Mouse (Mus musculus): ENCODE data around the gene Fmo3.

The Fmo3 gene

DNA sequence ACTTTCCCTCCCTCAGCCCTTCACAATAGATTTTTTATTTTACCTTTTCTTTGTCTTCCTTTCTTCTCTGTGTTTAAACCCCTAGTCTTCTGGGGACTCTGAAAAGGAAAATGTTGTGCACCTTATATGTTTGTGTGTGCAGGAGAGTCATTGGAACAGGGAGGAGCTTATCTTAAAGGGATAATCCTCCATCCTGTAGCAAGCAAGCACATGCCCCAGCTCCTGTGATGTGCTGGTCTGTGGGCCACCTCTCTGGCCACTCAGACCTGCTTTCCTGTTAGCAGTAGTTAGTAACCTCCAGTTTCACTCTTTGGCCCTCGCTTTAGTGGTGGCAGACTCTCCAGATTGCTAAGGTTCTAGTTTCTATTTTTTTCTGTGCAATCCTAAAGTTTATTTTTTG lies at the start of gene Fmo3:
Gene Fmo3 (minus strand): TSS at position 101 of the 400 bp plus-strand sequence.
- DNase-seq (ENCODE audit: extremely low read depth, low read depth, low spot score) = no peak

DNA sequence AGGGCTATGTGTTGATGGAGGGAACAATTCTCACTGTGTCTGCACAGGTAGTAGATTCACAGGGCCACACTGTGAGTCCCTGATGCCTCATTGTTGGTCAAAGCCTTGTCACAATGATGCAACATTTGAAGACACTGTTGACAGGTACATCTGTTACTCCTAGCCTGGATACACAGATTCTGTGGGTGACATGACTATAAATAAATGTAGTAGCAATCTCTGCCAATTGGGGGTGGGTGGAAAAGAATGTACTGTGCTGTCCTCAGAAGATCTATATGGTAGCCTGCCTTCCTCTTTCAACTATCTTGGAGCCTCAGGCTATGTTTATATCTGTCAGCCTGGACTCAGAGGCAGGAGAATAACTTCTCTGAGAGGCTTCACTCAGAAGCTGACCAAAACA lies 38.7 kb upstream of the Fmo3 start:
- DNase-seq (ENCODE audit: extremely low read depth, low read depth, low spot score) = no peak

DNA sequence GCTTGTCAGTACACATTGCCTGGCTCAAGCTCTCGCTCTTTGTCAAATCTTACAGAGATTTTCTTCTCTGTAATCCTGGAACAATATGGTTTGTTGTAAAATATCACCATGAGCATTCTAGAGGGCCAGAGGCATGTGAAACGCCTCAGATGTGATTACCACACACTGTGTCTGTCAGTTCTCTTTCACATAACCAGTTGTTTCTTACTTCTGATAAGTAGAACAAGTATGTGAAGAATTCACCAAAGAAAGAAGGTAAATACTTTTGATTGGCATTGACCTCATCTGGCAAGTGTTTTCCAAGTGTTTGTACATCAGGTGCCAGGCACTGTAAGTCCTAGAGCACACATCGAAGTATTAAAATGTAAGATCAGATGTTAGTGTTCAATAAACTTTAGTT lies 24.9 kb upstream of the Fmo3 start:
- no peak for DNase-seq (ENCODE audit: extremely low read depth, low read depth, low spot score)

DNA sequence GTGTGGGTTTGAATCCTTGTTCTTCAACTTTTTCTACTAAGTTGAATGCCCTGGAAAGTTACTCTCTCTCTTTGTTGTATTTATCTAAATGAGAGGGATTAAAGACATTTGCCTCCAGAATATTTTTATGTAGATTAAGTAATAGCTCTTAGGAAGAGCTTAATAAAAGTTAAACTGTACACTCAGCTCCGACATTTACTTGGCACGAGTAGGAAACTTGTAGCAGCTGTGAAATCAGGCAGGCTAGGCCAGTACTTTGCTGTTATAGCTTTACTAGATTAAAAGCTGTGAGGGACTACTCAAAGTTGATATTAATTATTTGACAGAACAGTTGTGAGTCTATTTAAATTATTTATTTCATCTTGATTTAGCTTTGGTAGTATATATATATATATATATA lies 19.2 kb upstream of the Fmo3 start:
- no peak for DNase-seq (ENCODE audit: extremely low read depth, low read depth, low spot score)

DNA sequence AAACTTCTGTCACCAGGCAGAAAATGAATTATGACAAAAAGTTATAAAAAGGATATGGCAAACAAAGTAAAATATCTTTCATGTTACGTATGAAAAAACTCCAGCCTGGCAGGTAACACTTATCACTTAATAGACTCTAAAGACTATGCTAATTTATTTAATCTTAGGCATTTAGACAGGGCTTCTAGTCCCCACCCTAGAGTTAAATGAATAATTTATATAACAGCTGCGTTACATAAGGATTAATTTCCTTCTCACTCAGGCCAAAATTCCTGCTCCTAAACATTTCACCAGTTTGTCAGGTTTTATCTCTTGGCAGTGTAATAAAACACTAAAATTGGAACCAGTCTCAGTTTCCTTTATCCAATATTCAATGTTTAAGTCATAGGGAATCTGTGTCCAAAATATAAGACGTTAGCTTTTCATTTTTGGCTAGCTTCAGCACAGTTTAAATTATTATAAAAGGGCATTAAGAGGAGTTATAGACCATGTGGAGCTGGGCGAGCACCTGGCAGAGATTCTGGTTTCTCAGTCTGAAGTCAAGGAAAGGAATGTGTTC lies 17.0 kb upstream of the Fmo3 start:
- no peak for DNase-seq (ENCODE audit: extremely low read depth, low read depth, low spot score)

DNA sequence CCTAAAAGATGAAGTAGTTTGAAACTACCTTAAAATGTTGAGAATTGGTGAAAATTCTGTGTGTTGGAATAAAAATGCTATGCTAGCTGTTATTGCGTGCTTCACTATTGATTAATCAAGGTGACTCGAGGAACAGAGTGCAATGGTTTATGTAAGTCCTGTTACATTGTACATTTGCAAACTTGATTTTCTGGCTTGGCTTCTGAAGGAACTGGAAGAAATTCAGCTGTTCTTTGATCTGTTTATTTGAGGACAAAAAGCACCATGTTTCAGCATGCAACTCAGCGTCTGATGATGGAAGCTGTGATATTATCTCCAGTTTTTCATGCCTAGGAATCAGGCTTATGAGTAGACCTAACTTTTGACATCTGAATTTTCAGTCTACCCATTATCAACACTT lies 3.2 kb upstream of the Fmo3 start:
- no peak for DNase-seq (ENCODE audit: extremely low read depth, low read depth, low spot score)

DNA sequence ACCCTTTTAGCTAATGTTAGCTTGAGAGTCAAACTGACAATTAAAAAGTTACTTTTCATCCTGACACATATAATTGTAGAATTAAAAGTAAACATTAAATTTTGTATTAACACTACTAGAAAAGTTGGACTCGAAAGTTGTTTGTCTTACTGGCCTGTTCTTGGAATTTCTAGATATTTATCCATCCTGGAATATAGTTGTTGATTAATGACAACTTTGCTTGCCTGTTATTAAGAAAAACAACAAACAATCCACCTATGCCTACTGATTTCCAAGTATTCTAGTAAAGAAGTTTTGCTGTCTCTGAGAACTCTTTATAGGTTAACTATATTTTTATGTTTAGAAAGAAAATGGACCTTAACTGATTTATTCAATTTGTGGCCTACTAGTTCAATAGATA lies 2.4 kb upstream of the Fmo3 start:
- DNase-seq (ENCODE audit: extremely low read depth, low read depth, low spot score) = no peak

DNA sequence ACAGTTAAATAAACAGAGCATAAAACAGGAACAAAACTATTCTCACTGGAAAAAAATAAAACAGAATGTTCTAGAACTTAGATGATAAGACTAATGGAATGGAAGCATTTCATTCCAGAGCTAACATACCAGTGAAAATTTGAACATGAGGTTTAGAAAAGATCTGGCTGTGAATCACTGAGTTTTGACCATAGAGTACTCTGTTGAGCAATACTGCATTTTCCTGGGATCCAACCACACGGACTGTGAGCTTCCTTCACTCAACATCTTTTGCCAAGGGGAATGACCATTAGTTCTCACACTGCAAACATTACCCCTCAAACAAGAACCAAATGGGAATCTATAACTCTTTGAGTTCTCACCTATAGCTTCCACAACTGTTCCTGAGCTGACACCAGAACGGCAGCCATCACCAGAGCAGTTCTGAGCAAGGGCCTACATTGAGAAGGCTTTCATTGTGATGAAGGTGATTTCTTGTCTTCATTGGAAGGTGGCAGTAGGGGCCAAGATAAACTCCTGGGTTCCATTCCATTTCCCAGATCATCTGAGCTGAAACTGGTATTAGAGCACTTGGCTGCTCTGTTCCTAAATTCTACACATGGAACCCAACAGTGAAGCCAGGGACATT lies 1.9 kb upstream of the Fmo3 start:
- no peak for DNase-seq (ENCODE audit: extremely low read depth, low read depth, low spot score)

DNA sequence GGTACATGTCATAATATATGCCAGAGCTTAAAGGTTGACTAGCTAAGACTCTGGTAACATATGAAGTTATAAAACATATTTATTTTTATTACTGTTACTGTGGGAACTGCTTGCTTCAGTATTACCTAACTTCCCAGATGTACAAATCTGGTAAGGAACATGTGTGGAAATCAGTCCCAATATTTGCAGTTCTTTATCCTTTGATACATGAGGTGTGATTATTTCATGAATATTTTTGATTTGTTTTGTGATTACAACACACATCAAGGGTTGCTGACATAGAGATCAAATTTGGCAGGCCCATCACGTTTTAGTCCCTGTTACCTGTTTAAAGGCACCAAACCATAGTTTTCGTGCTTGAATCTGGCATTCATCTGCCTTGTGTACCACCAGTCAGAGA lies 20.8 kb downstream of the Fmo3 start:
- no peak for DNase-seq (ENCODE audit: extremely low read depth, low read depth, low spot score)

DNA sequence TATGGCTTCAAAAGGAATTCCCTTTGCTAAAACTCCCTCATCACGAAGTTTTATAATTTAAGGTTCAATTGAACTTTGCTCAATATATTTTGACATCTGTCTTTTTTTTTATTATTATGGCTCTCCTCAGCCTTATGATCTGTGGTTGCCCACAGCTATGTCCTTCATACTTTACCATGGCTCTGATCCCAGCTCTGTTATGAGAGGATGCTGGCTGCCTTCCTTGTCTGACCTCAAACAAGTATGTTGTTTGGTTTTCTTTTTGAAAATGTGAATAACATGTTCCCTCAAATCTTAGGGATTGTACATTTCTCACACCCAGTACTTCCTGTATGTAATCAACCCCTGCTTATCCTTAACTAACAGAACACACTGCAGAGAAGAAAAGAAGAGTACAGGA lies 26.9 kb downstream of the Fmo3 start:
- DNase-seq (ENCODE audit: extremely low read depth, low read depth, low spot score) = no peak

DNA sequence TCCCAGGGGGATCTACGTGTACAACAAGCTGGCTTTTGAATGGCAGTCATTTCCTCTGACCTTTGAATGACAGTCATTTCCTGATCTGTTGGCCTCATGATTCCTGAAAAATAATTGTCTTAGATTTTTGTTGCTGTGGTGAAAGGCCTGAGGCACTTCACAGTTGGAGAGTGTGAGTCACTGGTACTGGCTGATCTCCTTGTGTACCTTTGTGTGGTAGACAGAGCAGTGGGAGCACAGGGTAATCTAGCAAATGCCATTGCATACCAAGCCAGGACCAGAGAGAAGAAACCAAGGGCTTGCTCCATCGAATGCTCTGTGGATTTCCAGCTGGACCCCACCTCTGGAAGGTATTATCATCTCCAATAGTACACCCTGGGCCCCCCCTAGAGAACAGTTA lies 31.2 kb downstream of the Fmo3 start:
- DNase-seq (ENCODE audit: extremely low read depth, low read depth, low spot score) = no peak

DNA sequence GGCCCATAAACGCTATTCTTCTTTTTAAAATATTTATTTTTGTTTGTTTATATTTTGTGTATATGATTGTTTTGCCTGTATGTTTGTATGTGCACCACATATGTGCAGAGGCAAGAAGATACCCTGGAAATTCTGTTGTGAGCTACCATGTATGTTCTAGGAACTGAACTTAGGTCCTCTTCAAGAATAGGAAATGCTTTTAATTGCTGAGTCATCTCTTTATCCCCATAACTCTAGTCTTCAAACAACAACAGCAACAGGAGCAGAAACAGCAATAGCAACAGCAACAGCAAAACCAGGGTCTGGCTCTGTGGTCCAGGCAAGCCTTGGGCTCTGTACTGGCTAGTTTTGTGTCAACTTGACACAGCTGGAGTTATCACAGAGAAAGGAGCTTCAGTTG lies 34.6 kb downstream of the Fmo3 start:
- DNase-seq (ENCODE audit: extremely low read depth, low read depth, low spot score) = no peak

DNA sequence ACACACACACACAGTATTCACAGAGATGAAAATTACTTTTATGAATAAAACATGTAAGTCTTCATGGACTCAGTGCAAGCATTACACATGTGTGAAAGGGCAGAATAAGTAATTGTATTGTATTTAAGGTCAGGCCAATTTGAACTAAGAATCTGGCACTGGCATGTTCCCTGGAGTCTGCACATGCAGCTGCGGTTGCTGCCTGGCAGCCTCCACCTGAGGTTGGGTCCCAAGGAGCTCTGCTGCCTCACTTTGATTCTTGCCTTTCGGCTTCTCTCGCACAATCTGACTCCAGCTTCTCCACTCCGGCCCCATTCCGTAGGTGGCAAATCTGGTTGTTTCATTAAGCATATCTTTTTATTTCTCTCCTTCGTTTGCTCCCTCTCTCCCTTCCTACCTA lies 36.4 kb downstream of the Fmo3 start:
- DNase-seq (ENCODE audit: extremely low read depth, low read depth, low spot score) = no peak

DNA sequence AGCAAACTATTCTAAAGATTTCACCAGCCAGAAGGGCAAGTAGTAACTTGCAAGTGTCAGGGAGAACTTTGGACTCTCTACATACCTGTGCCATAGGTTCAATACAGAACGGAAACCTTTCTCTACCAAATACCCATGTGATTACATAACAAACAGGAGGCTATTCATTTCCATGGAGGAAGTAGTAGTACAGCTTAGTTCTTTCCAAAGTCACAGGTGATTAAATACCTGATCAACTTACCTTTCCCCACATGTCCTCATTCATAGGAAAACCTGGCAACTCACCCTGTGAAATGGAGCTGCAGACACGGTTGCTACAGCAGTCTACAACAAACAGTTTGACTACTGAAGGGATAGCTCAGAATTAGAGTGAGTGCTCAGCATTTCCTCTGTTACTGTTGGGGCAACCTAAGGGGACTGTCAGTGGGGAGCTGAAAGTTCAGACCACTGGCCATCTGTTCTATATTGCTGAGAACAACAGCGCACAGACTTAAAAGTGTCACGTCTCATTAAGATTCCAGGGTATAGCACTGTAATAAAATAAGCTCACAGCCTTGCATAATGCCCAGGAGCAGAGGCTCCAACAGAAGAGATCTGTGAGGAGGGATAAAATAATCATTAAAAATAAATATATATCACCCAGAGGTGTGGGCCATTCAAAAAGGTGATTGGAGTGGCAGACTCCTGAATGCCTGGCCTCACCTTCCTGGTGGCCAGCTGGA lies 37.3 kb downstream of the Fmo3 start:
- no peak for DNase-seq (ENCODE audit: extremely low read depth, low read depth, low spot score)

DNA sequence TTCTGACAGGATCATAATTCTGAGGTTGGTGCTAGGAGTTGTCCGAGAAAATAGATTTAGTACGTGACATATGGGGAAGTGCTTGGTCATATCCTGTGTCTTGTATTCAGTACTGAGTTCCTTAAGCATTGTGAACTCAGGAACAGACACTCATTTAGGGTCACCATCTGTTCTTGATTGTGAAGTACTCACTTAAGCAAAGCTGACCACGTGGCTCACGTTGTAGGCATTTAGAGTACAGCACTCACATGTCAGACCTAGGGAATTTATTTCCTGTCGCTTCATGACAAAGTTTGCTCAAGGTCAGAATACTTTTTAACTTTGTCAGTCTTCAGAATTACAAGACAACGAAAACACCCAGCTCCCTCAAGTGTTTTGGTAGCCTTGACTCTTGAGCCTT lies 40.6 kb downstream of the Fmo3 start:
- DNase-seq (ENCODE audit: extremely low read depth, low read depth, low spot score) = no peak

DNA sequence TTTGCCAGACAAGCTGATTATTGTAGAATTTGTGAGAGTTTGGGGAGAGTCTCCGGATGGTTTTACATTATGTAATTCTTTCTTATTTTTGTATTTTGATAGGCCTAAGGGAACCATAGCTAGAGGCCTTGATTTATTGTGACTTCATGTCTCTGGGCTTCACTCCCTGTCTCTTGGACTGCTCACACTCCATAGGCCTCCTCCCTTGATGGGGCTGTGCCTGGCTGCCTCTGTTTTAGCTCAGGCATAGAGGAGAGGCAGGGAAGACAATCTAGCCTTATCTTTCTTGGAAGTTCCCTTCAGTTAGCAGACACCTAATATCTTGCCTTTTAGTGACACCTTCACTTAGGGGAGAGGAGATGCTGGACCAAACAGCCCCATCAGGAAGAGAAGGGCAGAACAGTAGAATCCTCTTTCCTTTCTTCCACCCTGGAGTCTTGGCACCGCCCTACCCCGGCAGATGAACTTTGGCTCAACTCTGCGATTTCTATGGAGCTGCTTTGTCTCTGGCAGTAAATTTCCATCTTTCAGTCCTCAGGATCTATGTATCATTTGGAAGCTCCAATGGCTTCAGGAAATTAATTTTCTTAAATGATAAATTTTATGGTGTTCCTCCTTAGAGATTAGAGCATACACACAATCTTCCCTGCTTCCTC lies 45.5 kb downstream of the Fmo3 start:
- DNase-seq (ENCODE audit: extremely low read depth, low read depth, low spot score) = no peak

DNA sequence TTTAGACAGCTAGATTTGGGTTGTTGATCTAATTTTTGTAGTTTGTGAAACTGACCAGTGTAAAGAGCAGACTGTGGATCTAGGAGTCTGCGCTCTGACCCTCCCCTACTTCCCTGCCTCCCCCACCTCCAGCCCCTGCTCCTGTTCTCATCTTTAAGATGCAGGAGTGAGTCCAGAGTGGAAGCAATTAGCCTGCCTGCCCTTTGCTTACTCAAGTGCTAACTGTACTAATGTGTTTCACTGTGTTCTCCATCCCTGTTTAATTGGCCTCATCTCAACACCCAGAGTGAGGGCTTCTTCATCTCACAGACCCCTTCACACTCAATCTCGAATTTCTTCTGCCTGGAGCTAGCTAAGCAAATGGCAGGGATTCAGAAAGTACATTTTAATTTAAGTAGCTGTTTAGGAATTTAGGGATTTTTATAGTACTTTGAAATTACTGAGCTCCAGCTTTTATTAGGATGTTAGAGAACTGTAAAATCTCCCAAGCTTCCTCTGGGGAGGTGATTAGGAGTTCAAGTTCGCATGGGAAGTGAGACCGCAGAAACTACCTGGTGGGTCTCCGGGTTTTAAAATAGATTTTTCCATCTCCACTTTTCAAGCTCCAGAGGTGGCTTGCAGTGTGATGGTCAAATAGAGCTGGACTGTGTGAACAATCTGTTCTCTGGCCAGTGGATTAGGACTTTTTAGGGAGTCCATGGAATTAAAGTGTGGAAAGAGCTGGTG lies 46.2 kb downstream of the Fmo3 start:
- no peak for DNase-seq (ENCODE audit: extremely low read depth, low read depth, low spot score)

DNA sequence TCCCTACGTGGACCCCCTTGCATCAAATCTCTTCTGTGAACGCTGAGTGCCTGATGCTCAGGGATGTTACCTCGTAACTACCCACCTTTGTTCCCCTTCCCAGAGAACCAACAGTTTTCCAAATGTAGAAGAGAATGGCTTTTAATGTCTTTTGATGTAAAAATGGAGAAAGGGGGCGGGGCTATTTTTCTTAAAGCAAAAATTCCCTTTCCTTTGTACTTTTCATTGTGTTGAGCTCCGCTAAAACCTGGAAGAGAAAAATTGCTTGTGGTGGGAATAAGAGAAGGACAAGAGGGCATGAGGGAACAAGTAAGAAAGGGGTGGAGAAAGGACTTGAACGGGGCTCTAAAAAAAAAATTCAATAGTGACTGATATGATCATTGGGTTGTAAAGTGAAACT lies 46.9 kb downstream of the Fmo3 start, which contains the start of gene Fmo6:
Gene Fmo6 (minus strand): TSS at position 101 of the 400 bp plus-strand sequence.
- DNase-seq (ENCODE audit: extremely low read depth, low read depth, low spot score) = no peak

DNA sequence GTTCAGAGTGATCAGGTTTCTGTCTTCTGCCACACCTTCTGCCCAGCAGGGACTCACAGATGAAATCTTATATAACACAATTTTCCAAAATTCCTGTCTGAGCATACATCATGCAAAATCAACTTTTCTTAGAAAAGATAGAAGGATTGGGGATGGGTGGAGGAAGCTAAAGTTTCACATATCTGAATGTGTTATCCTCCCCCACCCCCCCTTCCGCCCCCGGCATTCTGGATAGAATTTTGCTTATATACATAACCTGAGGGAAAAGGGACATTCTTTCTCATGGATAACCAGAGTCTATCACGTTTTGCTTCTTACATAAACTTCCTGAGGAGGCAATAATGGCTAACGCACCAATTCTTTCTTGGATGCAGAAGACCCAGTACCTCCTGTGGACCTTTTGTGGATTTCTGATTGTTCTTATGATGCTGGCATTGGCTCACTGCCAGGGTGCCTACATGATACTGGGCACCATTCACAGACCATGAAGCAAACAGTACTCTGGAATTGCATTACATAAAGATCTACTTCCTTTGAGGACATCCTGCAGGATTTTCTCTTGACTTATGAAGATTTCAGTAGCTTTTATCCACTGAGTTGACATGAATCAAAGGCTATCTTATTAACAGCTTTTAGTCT lies 49.8 kb downstream of the Fmo3 start:
- no peak for DNase-seq (ENCODE audit: extremely low read depth, low read depth, low spot score)

DNA sequence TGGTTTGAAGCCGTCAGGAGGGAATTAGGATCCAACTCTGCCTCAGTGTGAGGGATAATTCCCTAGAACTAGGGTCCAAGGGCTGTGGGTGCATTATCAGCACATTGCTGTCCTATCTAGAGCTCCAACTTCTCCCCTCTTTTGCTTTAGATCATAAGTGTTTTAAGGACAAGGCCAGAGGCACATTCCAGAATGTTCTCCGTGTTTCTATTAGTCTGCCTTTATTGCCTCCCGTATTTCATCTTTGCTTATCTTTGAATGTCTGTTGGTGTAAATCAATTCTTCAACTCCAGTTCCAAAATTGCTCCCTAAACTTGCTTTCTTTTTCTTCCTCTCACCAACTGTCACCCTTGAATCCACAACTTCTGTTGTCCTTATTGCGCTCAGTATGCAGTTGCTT lies 51.9 kb downstream of the Fmo3 start:
- DNase-seq (ENCODE audit: extremely low read depth, low read depth, low spot score) = no peak

DNA sequence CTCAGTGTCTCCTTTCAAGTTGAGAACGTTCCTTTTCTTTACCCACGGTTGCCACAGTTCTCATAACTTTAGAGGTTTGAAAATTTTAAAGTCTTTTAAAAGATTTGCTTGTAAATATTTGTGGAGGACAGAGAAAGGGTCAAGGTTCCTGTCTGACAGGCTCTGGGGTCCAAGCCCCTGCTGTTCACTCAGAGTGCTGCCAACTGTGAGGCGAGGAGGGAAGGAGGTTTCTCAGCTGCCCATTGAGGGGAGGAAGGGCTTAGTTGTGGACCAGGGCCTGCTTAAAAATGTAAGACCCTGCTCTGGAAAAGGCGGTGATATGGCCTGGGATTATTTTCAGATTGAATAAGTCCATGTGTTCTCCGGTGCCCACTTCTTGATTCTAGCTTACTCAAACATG lies 52.4 kb downstream of the Fmo3 start:
- DNase-seq (ENCODE audit: extremely low read depth, low read depth, low spot score) = no peak

Measured in fat pad, adult 2 months (tissue).